Mouse (Mus musculus): ENCODE measurements around the gene Spon2.

DNA sequence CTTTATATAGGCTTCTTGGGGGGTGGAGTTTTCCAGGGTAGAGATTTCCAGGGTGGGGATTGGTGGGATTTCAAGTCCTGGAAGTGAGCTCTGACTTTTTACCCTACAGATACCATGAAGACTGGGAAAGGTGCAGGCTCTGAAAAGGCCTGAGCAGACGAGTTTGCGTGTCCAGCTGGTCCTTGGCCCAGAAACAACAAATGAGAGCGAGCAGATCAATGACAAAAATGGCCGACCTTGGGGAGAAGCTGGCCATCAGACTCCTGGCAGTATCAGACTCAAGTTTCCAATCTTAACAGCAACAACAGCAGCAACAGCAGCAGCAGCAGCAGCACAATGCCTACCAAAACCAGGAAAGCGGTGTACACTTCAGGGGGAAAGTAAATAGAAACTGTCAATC lies 7.4 kb upstream of the Spon2 start:
- TF ChIP-seq GATA2 (IDR thresholded peaks at IDR 0.05; ENCODE audit: borderline replicate concordance, low read depth, low read length) = no peak
- TF ChIP-seq CTCF (IDR thresholded peaks at IDR 0.05; ENCODE audit: low read depth, low read length) = no peak
- no peak for TF ChIP-seq GATA1 (IDR thresholded peaks at IDR 0.05; ENCODE audit: borderline replicate concordance, low read length)
- TF ChIP-seq TAL1 (conservative IDR thresholded peaks at IDR 0.05; ENCODE audit: low read depth, low read length) = no peak

All from G1E (cell line).